Mouse (Mus musculus) testis, postnatal 14 days (tissue): ENCODE results near the gene Tigd3.
A peak's percentile ranks its signal among the peaks of the same experiment; 100 is the strongest.

Experiments
- DNase-seq: peaks from one replicate; pipeline ENCODE4 v3.0.0; 2021; ENCODE audit warnings: low spot score

Gene Tigd3

DNA sequence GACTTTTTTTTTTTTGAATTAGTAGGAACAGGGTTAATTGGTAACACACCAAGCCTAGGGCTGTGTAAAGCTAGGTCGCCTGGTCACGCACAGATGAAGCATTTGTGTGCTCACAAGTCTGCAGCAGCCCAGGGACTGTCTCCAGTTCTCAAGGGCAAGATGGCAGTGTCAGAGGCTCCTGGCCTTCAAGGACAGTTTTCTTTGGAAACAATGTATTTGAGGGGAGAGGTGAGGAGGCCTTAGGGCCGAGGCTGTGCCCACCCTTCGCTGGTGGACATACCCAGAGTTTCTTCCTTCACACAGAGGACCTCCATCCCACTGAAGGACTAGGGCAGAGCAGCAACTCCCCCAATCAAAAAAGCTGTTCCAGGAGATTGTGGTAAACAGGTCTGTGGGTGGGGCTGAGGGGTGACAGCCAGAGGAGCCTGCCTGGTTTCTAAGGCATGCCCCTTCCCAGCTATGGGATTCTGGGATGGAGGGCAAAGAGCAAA is 46.6 kb downstream of the Tigd3 start:
- no peak for DNase-seq

GRCm38 (mm10) chr19:5846557-5847305 is 47.2 kb downstream of the Tigd3 start:
- peak; percentile 80 for DNase-seq

GRCm38 (mm10) chr19:5846154-5846553 is 47.8 kb downstream of the Tigd3 start:
- DNase-seq = no peak

DNA sequence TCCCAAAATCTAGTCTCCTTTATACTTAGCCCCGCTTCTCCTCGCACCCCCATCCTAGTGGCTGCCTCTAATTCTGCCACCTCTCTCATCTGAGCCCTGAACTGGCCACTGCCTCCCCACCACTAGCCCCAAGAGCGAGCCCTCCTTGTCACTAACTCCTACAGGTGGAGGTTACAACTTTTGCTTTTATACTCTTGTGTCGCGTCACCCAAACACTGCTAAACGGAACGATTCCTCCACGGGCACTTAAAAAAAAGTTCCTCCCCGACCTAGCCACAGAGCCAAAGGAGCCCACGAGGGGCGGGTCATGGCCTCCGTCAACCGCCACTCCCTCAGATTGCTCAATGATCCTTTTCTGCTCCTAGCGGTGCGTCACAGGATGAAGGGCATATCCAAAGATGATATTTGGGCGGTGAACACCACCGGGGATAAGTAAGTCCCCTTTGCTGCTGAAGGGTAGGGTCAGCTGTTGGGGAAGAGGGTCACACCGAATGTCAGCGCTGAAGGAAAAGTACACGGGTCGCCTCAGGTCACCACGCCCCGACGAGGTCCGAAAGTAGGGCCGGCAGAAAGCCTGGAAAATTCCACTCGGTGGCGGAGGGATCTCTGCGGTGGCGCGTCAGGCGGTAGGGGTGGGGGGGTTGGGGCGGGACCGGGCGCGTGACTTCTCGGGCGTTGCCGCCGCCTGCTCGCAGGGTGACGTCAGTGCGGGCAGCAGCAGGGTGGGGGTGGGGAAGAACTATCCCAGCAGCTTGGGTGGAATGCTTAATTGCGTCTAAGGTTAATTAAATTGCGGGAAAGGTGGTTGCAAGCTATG is 48.4 kb downstream of the Tigd3 start:
- DNase-seq = peak; percentile 88

DNA sequence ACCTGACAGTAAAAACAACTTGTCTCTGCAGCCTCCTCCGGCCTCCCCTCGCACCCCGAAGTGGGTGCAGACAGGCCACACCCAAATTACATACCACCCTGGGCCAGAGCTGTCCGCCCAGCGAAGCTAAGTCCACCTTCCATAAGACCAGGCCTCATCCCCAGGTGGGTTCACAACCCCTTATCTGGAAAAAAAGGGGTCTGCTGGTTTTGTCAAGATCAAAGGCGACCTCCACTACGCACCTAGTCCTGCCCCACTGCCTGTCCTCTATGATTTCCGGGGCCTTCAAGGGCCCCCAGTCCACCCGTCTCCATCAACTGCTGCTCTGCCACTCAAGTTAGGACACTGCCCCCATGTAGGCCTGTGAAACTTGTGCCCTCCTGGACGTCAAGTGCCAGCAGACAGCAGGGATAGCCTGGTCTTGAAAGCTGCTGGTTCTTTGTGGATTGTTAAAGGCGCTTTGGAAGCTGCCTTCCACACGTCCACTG is 49.1 kb downstream of the Tigd3 start:
- no peak for DNase-seq

GRCm38 (mm10) chr19:5843781-5844691 is 49.9 kb downstream of the Tigd3 start:
- no peak for DNase-seq

DNA sequence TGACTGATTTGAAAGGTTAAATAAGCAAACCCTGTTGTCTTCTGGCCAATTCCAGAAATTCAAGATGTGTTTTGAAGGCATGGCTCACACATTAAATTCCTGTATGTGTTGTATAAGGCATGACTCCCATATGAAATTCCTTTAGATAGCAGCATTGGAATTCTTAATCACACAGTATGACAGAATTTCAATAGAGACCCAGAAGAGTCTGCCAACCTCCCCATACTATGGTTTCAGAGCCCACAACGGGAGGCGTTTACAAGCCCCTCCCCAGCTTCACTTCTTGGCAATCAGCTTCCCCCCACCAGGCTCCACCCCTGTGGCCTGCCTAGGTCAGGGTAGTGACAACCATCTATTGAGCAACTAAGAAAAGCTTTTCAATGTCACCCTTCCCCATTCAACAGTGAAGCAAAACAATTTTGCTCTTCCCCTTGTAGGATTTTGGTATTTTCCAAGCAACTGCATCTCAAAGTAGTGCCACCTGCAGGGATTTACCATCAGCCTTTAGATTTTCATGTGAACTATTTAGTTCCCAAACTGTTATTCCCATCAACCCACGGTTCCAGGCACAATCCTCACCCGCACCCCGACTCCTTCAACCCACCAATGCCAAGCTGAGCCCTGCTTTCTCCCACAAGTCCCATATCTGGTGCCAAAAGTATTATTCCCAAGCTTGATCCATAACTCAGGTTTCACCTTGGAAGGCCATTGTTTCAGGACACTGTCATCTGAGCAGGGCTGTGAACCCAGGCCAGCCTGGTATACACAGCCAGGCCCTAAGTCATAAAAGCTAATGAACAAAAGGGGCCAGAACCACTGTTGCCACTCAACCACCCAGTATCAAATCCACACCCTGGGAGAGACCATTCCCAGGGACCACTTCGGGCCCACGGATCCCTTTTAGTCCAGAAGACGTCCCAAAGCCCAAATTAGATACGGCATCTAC is 50.9 kb downstream of the Tigd3 start:
- DNase-seq = no peak

GRCm38 (mm10) chr19:5841999-5842784 is 51.8 kb downstream of the Tigd3 start:
- no peak for DNase-seq

GRCm38 (mm10) chr19:5841389-5841946 is 52.5 kb downstream of the Tigd3 start:
- DNase-seq = no peak
